Mouse (Mus musculus) G1E (cell line): ENCODE measurements around the gene Plcd3.

ENCODE experiments used
- CTCF ChIP-seq: IDR thresholded peaks from 2 replicates; pipeline ENCODE4 v1.5.1; 2012; ENCODE audit warnings: low read depth, low read length, inconsistent platforms, mixed read lengths
- GATA1 ChIP-seq: IDR thresholded peaks from 2 replicates; pipeline ENCODE4 v1.6.1; 2012; ENCODE audit warnings: borderline replicate concordance, low read length, inconsistent platforms, mixed read lengths
- TAL1 ChIP-seq: conservative IDR thresholded peaks from 2 replicates; pipeline ENCODE4 v1.6.1; 2012; ENCODE audit warnings: low read depth, low read length, inconsistent platforms, mixed read lengths

DNA sequence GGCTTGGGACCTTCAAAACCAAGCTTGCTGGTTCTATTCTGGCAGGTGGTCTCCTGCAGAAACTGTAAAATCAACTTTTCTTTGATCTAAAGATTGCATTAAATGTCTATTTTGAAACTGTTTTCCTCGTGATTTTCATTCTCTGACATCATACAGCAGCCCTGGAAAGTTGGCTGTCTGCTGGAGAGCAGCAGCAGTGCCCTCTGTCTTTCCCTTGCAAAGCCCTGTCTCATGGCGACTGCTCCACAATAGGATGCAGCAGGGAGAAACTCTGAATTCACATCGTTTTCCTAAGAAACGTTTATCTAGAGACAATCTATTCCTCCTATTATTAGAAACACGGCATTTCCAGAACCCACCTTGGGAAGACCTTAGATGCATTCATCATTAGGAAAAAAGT lies 18.2 kb upstream of the Plcd3 start:
- TF ChIP-seq CTCF (no peak), GATA1 (no peak), TAL1 (no peak)
